Comparison of ENCODE assay signal across 16 mouse cellular contexts in genomic region chr8:115088162-115088561, GRCm38 (mm10).
A peak's percentile ranks its signal among the peaks of the same experiment; 100 is the strongest.
DNase-seq lines count a peak whose midpoint lies in the region; ATAC-seq and TF ChIP-seq lines count a peak whose summit lies in the region.
"Had no signal": no experiment of that assay in that cellular context is flagged by ENCODE, and none has a peak within 500 bp of the region (broad histone marks: within the 10 kb centered on the region; RNA-seq: fewer than 3 reads in every experiment).

No protein-coding gene starts in this region.

- DNase-seq in heart, postnatal 0 days (ENCODE audit: low spot score): no peak
- DNase-seq in heart, postnatal 14 days: no peak
- DNase-seq in liver, postnatal 0 days: no peak
- DNase-seq in liver, embryonic 11.5 days (ENCODE audit: low spot score): no peak
- peak; percentile 49 for DNase-seq in R1 (ENCODE audit: low read depth, low spot score)
- DNase-seq in testis, postnatal 10 days (ENCODE audit: low spot score): no peak
- DNase-seq: cerebellum, adult 8-10 months; gastrocnemius, postnatal 36 days had no signal

- no peak overlapping the region for H3K9ac ChIP-seq in heart, postnatal 0 days (replicated peaks; ENCODE audit: low read depth, low read length)
- no peak overlapping the region for H3K9ac ChIP-seq in liver, postnatal 0 days (replicated peaks)
- H3K9ac ChIP-seq in liver, embryonic 11.5 days (ENCODE audit: low read depth, low read length): no peak overlapping the region
- H3K9ac ChIP-seq: forebrain, embryonic 12.5 days; hindbrain, embryonic 12.5 days; limb, embryonic 15.5 days; lung, embryonic 15.5 days; midbrain, embryonic 13.5 days had no signal

- H3K9me3 ChIP-seq in heart, postnatal 0 days (replicated peaks; ENCODE audit: control insufficient read depth, low read length): no peaks in the 10 kb centered on the region
- no peaks in the 10 kb centered on the region for H3K9me3 ChIP-seq in liver, postnatal 0 days (ENCODE audit: low read length)
- H3K9me3 ChIP-seq in liver, embryonic 11.5 days (ENCODE audit: control insufficient read depth, low read length): no peaks in the 10 kb centered on the region
- no peaks in the 10 kb centered on the region for H3K9me3 ChIP-seq in E14TG2a.4 (ENCODE audit: low read length)
- H3K9me3 ChIP-seq: limb, embryonic 15.5 days; lung, embryonic 15.5 days; midbrain, embryonic 13.5 days had no signal

- no peak overlapping the region for H3K4me2 ChIP-seq in heart, postnatal 0 days (ENCODE audit: low read depth, low read length)
- no peak overlapping the region for H3K4me2 ChIP-seq in liver, postnatal 0 days (ENCODE audit: low read depth, low read length)
- no peak overlapping the region for H3K4me2 ChIP-seq in liver, embryonic 11.5 days
- H3K4me2 ChIP-seq: forebrain, embryonic 12.5 days; hindbrain, embryonic 12.5 days; limb, embryonic 15.5 days; lung, embryonic 15.5 days; midbrain, embryonic 13.5 days had no signal

- H3K4me1 ChIP-seq in heart, postnatal 0 days (ENCODE audit: control insufficient read depth, insufficient read depth): 0 out of 2 replicates have a peak, but pooled peaks cover 9% of the 10 kb centered on the region
- H3K4me1 ChIP-seq in liver, postnatal 0 days (ENCODE audit: insufficient read depth): no peaks in the 10 kb centered on the region
- no peaks in the 10 kb centered on the region for H3K4me1 ChIP-seq in liver, embryonic 11.5 days (replicated peaks; ENCODE audit: control insufficient read depth, insufficient read depth, low read length)
- H3K4me1 ChIP-seq in E14TG2a.4 (replicated peaks; ENCODE audit: low read depth, low read length): 0 out of 2 replicates have a peak, but pooled peaks cover 3% of the 10 kb centered on the region
- H3K4me1 ChIP-seq: embryonic facial prominence, embryonic 10.5 days; forebrain, embryonic 12.5 days; hindbrain, embryonic 12.5 days; limb, embryonic 15.5 days; lung, embryonic 15.5 days; midbrain, embryonic 13.5 days had no signal

- no peak for ATAC-seq in heart, postnatal 0 days (ENCODE audit: insufficient read depth, low read depth)
- no peak for ATAC-seq in liver, postnatal 0 days
- no peak for ATAC-seq in liver, embryonic 11.5 days (replicated peaks; ENCODE audit: low FRiP score)
- no peak for ATAC-seq in megakaryocyte, adult 5-6 weeks (ENCODE audit: poor library complexity, severe bottlenecking)
- ATAC-seq: midbrain, embryonic 13.5 days had no signal

- TF ChIP-seq CTCF in heart, postnatal 0 days (IDR thresholded peaks at IDR 0.05; ENCODE audit: low read depth): 0 out of 2 replicates have a peak, but pooled peaks have one; percentile 6
- peak; percentile 37 for TF ChIP-seq CTCF in liver, postnatal 0 days (IDR thresholded peaks at IDR 0.05; ENCODE audit: low read depth)
- TF ChIP-seq CTCF in E14TG2a.4 (conservative IDR thresholded peaks at IDR 0.05; ENCODE audit: low read length): peak; percentile 84

- H3K27me3 ChIP-seq in heart, postnatal 0 days (ENCODE audit: control insufficient read depth, insufficient read depth, low read length): no peaks in the 10 kb centered on the region
- no peaks in the 10 kb centered on the region for H3K27me3 ChIP-seq in liver, postnatal 0 days (ENCODE audit: insufficient read depth, low read length)
- no peaks in the 10 kb centered on the region for H3K27me3 ChIP-seq in liver, embryonic 11.5 days (replicated peaks; ENCODE audit: control insufficient read depth, insufficient read depth, low read length)
- H3K27me3 ChIP-seq in E14TG2a.4 (ENCODE audit: insufficient read depth, low read length): peaks cover 2% of the 10 kb centered on the region; the same call in 1 of the 2 replicates
- H3K27me3 ChIP-seq: forebrain, embryonic 12.5 days; hindbrain, embryonic 12.5 days; limb, embryonic 15.5 days; lung, embryonic 15.5 days; midbrain, embryonic 13.5 days had no signal

- intact Hi-C loops in heart, postnatal 14 days (cut with DNase I): no loop called here

- H3K36me3 ChIP-seq in heart, postnatal 0 days (replicated peaks; ENCODE audit: control insufficient read depth, insufficient read depth, low read length): no peaks in the 10 kb centered on the region
- no peaks in the 10 kb centered on the region for H3K36me3 ChIP-seq in liver, postnatal 0 days (replicated peaks; ENCODE audit: insufficient read depth, low read length)
- no peaks in the 10 kb centered on the region for H3K36me3 ChIP-seq in liver, embryonic 11.5 days (ENCODE audit: control insufficient read depth, insufficient read depth, low read length)
- no peaks in the 10 kb centered on the region for H3K36me3 ChIP-seq in E14TG2a.4 (ENCODE audit: insufficient read depth, low read length)
- H3K36me3 ChIP-seq: embryonic facial prominence, embryonic 10.5 days; forebrain, embryonic 12.5 days; hindbrain, embryonic 12.5 days; limb, embryonic 15.5 days; lung, embryonic 15.5 days; midbrain, embryonic 13.5 days had no signal

- H3K27ac ChIP-seq in heart, postnatal 0 days (ENCODE audit: low read depth): no peak overlapping the region
- H3K27ac ChIP-seq in liver, postnatal 0 days (ENCODE audit: low read depth): no peak overlapping the region
- no peak overlapping the region for H3K27ac ChIP-seq in liver, embryonic 11.5 days (ENCODE audit: low read depth, low read length)
- H3K27ac ChIP-seq: embryonic facial prominence, embryonic 10.5 days; forebrain, embryonic 12.5 days; hindbrain, embryonic 12.5 days; limb, embryonic 15.5 days; midbrain, embryonic 13.5 days had no signal

- no peak overlapping the region for H3K4me3 ChIP-seq in heart, postnatal 0 days (ENCODE audit: low read depth, low read length)
- no peak overlapping the region for H3K4me3 ChIP-seq in liver, postnatal 0 days (ENCODE audit: low read depth, low read length)
- H3K4me3 ChIP-seq in liver, embryonic 11.5 days (ENCODE audit: low read depth, low read length): no peak overlapping the region
- no peak overlapping the region for H3K4me3 ChIP-seq in E14TG2a.4 (replicated peaks; ENCODE audit: low read length)
- H3K4me3 ChIP-seq: embryonic facial prominence, embryonic 10.5 days; forebrain, embryonic 12.5 days; hindbrain, embryonic 12.5 days; limb, embryonic 15.5 days; lung, embryonic 15.5 days; midbrain, embryonic 13.5 days had no signal

- TF ChIP-seq EP300 in heart, postnatal 0 days (IDR thresholded peaks at IDR 0.05; ENCODE audit: low read depth): no peak
- TF ChIP-seq EP300 in liver, postnatal 0 days (IDR thresholded peaks at IDR 0.05; ENCODE audit: low read depth): no peak

Comparison
In these comparisons a context has a peak if more than half of its experiments do, and no peak if none do; other contexts are left out.
1. CTCF ChIP-seq: peak in every context shown above with its lines; median percentile 84 in E14TG2a.4; 37 in liver, postnatal 0 days; 6 in heart, postnatal 0 days.